Mouse (Mus musculus) embryo, embryonic 9.5 days (tissue): Measurements from ENCODE around the gene Hs3st3a1.

Experiments used
- DNase-seq: peaks from one replicate; pipeline ENCODE4 v3.0.0-alpha.2; 2017; ENCODE audit errors: extremely low spot score

The Hs3st3a1 gene

GRCm38 (mm10) chr11:64558282-64558681, 123.2 kb downstream of the Hs3st3a1 start:
- DNase-seq, result no peak

GRCm38 (mm10) chr11:64559388-64559787, 124.3 kb downstream of the Hs3st3a1 start:
- no peak for DNase-seq

- no peak for DNase-seq
Observed at GRCm38 (mm10) chr11:64560471-64560870, 125.3 kb downstream of the Hs3st3a1 start.

GRCm38 (mm10) chr11:64562771-64563170, 127.6 kb downstream of the Hs3st3a1 start:
- DNase-seq, result no peak
